Mouse (Mus musculus) heart, embryonic 16.5 days (tissue): ENCODE measurements at regions not wholly inside any gene's neighbourhood (a gene's known extent, or its start where the extent isn't known, plus 50 kb on each side); places are given as distances from the start of the nearest gene placed in this dataset.

Source experiments
- ATAC-seq: fragments of 200-750 bp; cut with Nextera tagmentation; replicated peaks from 2 replicates; pipeline ENCODE4 v1.8.0; 2017; ENCODE audit warnings: moderate number of reproducible peaks; ENCODE audit not compliant: insufficient read depth, low FRiP score; ENCODE audit errors: extremely low read depth
- H3K27ac ChIP-seq: fragments of 300-500 bp; sonication (generic); 2 replicates; pipeline ENCODE4 v1.5.1; 2014; ENCODE audit warnings: mild to moderate bottlenecking, low read length, control low read depth, moderate library complexity
- H3K27me3 ChIP-seq: fragments of 300-500 bp; sonication (generic); 2 replicates; pipeline ENCODE4 v1.6.1; 2014; ENCODE audit warnings: low read length, mixed read lengths; ENCODE audit not compliant: control insufficient read depth, insufficient read depth
- H3K36me3 ChIP-seq: fragments of 300-500 bp; sonication (generic); 2 replicates; pipeline ENCODE4 v1.6.1; 2014; ENCODE audit not compliant: control insufficient read depth, insufficient read depth
- H3K4me1 ChIP-seq: fragments of 300-500 bp; sonication (generic); 2 replicates; pipeline ENCODE4 v1.6.1; 2014; ENCODE audit warnings: low read length, mixed read lengths; ENCODE audit not compliant: control insufficient read depth, insufficient read depth
- H3K4me2 ChIP-seq: fragments of 300-500 bp; sonication (generic); 2 replicates; pipeline ENCODE4 v1.6.1; 2014; ENCODE audit warnings: low read depth, mild to moderate bottlenecking, control low read depth, low read length
- H3K4me3 ChIP-seq: fragments of 300-500 bp; sonication (generic); 2 replicates; pipeline ENCODE4 v1.5.1; 2014; ENCODE audit warnings: mild to moderate bottlenecking, control low read depth, low read length
- H3K9ac ChIP-seq: fragments of 300-500 bp; sonication (generic); 2 replicates; pipeline ENCODE4 v1.6.1; 2014; ENCODE audit warnings: low read length, control low read depth
- H3K9me3 ChIP-seq: fragments of 300-500 bp; sonication (generic); replicated peaks from 2 replicates; pipeline ENCODE4 v1.6.1; 2016; ENCODE audit warnings: low read length; ENCODE audit not compliant: control insufficient read depth
- WGBS: fragments of 180-500 bp; shearing (Covaris S2); extraction: QIAGEN DNeasy Blood & Tissue Kit; methylation state at CpG from one replicate; pipeline ENCODE4 v1.1.7; 2014; 5-methylcytosine and 5-hydroxymethylcytosine counted together

GRCm38 (mm10) chr11:112083019-112083418 is 699.0 kb upstream of the Sox9 start:
- Histone ChIP-seq H3K4me3 (no peak overlapping the region), H3K4me2 (no peak overlapping the region), H3K9ac (no peak overlapping the region), H3K9me3 (no peaks in the 10 kb centered on the region), H3K36me3 (no peaks in the 10 kb centered on the region), H3K27me3 (no peaks in the 10 kb centered on the region), H3K4me1 (no peaks in the 10 kb centered on the region), H3K27ac (no peak overlapping the region)
- no peak for ATAC-seq
- WGBS: 8% methylated on average over 4 of the region's 4 CpGs

- Histone ChIP-seq H3K27me3 (no peaks in the 10 kb centered on the region), H3K27ac (no peak overlapping the region), H3K4me3 (no peak overlapping the region), H3K4me2 (no peak overlapping the region), H3K4me1 (no peaks in the 10 kb centered on the region), H3K9me3 (no peaks in the 10 kb centered on the region), H3K9ac (no peak overlapping the region), H3K36me3 (no peaks in the 10 kb centered on the region)
- WGBS: 84% methylated on average over 8 of the region's 8 CpGs
- ATAC-seq: no peak
These were observed 689.9 kb upstream of the Sox9 start for GRCm38 (mm10) chr11:112092168-112092567.

GRCm38 (mm10) chr11:112095009-112095408 is 687.0 kb upstream of the Sox9 start:
- no peaks in the 10 kb centered on the region for H3K27me3 ChIP-seq
- 49% methylated on average over 3 of the region's 3 CpGs for WGBS

GRCm38 (mm10) chr11:112098161-112098560 is 683.9 kb upstream of the Sox9 start:
- H3K4me3 ChIP-seq: no peak overlapping the region
- no peaks in the 10 kb centered on the region for H3K9me3 ChIP-seq

More at GRCm38 (mm10) chr11:112095009-112095408, 687.0 kb upstream of the Sox9 start:
- Histone ChIP-seq H3K27ac (no peak overlapping the region), H3K4me2 (no peak overlapping the region), H3K4me3 (no peak overlapping the region), H3K9me3 (no peaks in the 10 kb centered on the region), H3K9ac (no peak overlapping the region), H3K36me3 (no peaks in the 10 kb centered on the region), H3K4me1 (no peaks in the 10 kb centered on the region)
- ATAC-seq: no peak

GRCm38 (mm10) chr11:112103252-112103651 is 678.8 kb upstream of the Sox9 start:
- no peak for ATAC-seq
- Histone ChIP-seq H3K27ac (no peak overlapping the region), H3K9me3 (no peaks in the 10 kb centered on the region), H3K4me2 (no peak overlapping the region), H3K27me3 (no peaks in the 10 kb centered on the region), H3K4me1 (no peaks in the 10 kb centered on the region), H3K36me3 (no peaks in the 10 kb centered on the region), H3K4me3 (no peak overlapping the region), H3K9ac (no peak overlapping the region)
- 32% methylated on average over 2 of the region's 2 CpGs for WGBS

More at GRCm38 (mm10) chr11:112098161-112098560, 683.9 kb upstream of the Sox9 start:
- Histone ChIP-seq H3K36me3 (no peaks in the 10 kb centered on the region), H3K9ac (no peak overlapping the region), H3K27ac (no peak overlapping the region), H3K4me1 (no peaks in the 10 kb centered on the region), H3K27me3 (no peaks in the 10 kb centered on the region), H3K4me2 (no peak overlapping the region)
- WGBS: 63% methylated on average over 1 of the region's 1 CpGs
- ATAC-seq: no peak

GRCm38 (mm10) chr11:112106891-112107290 is 675.1 kb upstream of the Sox9 start:
- Histone ChIP-seq H3K9me3 (no peaks in the 10 kb centered on the region), H3K27ac (no peak overlapping the region), H3K4me2 (no peak overlapping the region), H3K27me3 (no peaks in the 10 kb centered on the region), H3K36me3 (no peaks in the 10 kb centered on the region), H3K4me1 (no peaks in the 10 kb centered on the region), H3K4me3 (no peak overlapping the region), H3K9ac (no peak overlapping the region)
- WGBS: 67% methylated on average over 4 of the region's 4 CpGs
- no peak for ATAC-seq

GRCm38 (mm10) chr11:112107314-112107713 is 674.7 kb upstream of the Sox9 start:
- Histone ChIP-seq H3K27me3 (no peaks in the 10 kb centered on the region), H3K36me3 (no peaks in the 10 kb centered on the region), H3K4me3 (no peak overlapping the region), H3K9ac (no peak overlapping the region), H3K9me3 (no peaks in the 10 kb centered on the region), H3K4me1 (no peaks in the 10 kb centered on the region), H3K27ac (no peak overlapping the region), H3K4me2 (no peak overlapping the region)
- 50% methylated on average over 7 of the region's 7 CpGs for WGBS
- no peak for ATAC-seq

GRCm38 (mm10) chr11:112121026-112121425 is 661.0 kb upstream of the Sox9 start:
- Histone ChIP-seq H3K9ac (no peak overlapping the region), H3K9me3 (no peaks in the 10 kb centered on the region), H3K27ac (no peak overlapping the region), H3K4me2 (no peak overlapping the region), H3K27me3 (no peaks in the 10 kb centered on the region), H3K4me1 (no peaks in the 10 kb centered on the region), H3K36me3 (no peaks in the 10 kb centered on the region), H3K4me3 (no peak overlapping the region)
- 86% methylated on average over 6 of the region's 6 CpGs for WGBS
- no peak for ATAC-seq

- Histone ChIP-seq H3K27me3 (no peaks in the 10 kb centered on the region), H3K9me3 (no peaks in the 10 kb centered on the region), H3K36me3 (no peaks in the 10 kb centered on the region), H3K4me1 (no peaks in the 10 kb centered on the region), H3K27ac (no peak overlapping the region), H3K4me3 (no peak overlapping the region), H3K9ac (no peak overlapping the region), H3K4me2 (no peak overlapping the region)
- ATAC-seq: no peak
- WGBS: 53% methylated on average over 5 of the region's 5 CpGs
These were observed 660.2 kb upstream of the Sox9 start for GRCm38 (mm10) chr11:112121831-112122230.
